Mouse (Mus musculus) ovary, adult 2 months (tissue): Measurements from ENCODE around the gene Rragd. TPM values are rescaled to one million over a fixed set of nuclear protein-coding genes. Genes with fewer than 3 reads are reported as not detected.

Experiments used
- polyA plus RNA-seq: library from polyadenylated mRNA; depleted of rRNA; stranded (reverse); fragments of >200 nt; gene quantifications from 2 replicates; pipeline ENCODE4 v1.2.3, GENCODE M21; 2012; rRNA removed

Rragd gene
- 5.2 and 6.3 TPM in 2 replicates for polyA plus RNA-seq

GRCm38 (mm10) chr4:32982716-32983175 is at the start of gene Rragd:
TSS of gene Rragd (plus strand) at chr4:32983037.

GRCm38 (mm10) chr4:32950356-32951034 is 32.3 kb upstream of the Rragd start, which contains the start of gene Ankrd6:
TSS of gene Ankrd6 (minus strand) at chr4:32950841.

GRCm38 (mm10) chr4:33031195-33031960 is 48.5 kb downstream of the Rragd start, which contains the start of gene Ube2j1:
TSS of gene Ube2j1 (plus strand) at chr4:33031416.

GRCm38 (mm10) chr4:33062981-33063380 is 80.1 kb downstream of the Rragd start, which contains the start of gene Gabrr2:
TSS of gene Gabrr2 (plus strand) at chr4:33062999.

Other genes with a start within 250 kb of the Rragd start
- gene Lyrm2, start 182.8 kb upstream of the Rragd start, polyA plus RNA-seq: 2.8 and 9.0 TPM in 2 replicates
- gene Ankrd6, start 32.2 kb upstream of the Rragd start, polyA plus RNA-seq: 2.2 and 2.6 TPM in 2 replicates
- 19.6 and 21.6 TPM in 2 replicates for gene Ube2j1, start 48.4 kb downstream of the Rragd start, polyA plus RNA-seq
- 1.0 and 1.1 TPM in 2 replicates for gene Gabrr2, start 80.0 kb downstream of the Rragd start, polyA plus RNA-seq
- gene Gabrr1, start 149.5 kb downstream of the Rragd start, polyA plus RNA-seq: 0.07 and 0.08 TPM in 2 replicates
- 34.9 and 58.2 TPM in 2 replicates for gene Pm20d2, start 206.7 kb downstream of the Rragd start, polyA plus RNA-seq
- gene Srsf12, start 226.0 kb downstream of the Rragd start, polyA plus RNA-seq: 1.7 and 1.9 TPM in 2 replicates